Mouse (Mus musculus): ENCODE measurements around the gene Smdt1.

DNA sequence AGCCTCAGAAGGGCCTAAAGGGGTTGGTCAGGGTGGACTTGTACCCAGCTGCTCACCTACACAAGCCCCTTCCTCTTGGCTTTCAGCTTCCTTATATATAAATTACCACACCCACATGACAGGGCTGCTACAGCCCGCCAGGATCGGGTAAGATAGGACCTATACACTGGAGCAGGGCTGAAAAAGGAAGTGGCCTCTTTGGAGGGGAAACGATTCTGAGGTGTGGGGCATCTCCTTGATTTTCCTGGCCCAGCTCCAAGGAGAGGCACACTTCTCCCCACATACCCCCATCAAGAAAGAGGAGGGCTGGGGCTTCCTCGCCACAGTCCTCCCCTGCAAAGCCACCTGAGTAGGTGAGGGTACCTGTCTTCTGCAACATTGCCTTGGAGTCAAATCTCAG is 884 bp upstream of the Smdt1 start:
- TF ChIP-seq CTCF (conservative IDR thresholded peaks at IDR 0.05; ENCODE audit: low read length), result no peak
- no peak for TF ChIP-seq POU5F1 (IDR thresholded peaks at IDR 0.05; ENCODE audit: borderline replicate concordance, low read length)

All from E14TG2a.4 (cell line).